Mouse (Mus musculus) CD8-positive naive resting alpha-beta T cell, adult 2 months (primary cell): ENCODE data around the gene Xkrx.
"Not testable (repeated sequence)": the region's sequence is repeated elsewhere in the genome, so short reads cannot be mapped to it uniquely, and the experiment has no call there.

Experiments
- DNase-seq, 2 experiments: peaks; one replicate each; pipeline ENCODE4 v3.0.0; 2022; ENCODE audit warnings: low read depth in 2 of 2, low spot score in 2 of 2

Xkrx gene

DNA sequence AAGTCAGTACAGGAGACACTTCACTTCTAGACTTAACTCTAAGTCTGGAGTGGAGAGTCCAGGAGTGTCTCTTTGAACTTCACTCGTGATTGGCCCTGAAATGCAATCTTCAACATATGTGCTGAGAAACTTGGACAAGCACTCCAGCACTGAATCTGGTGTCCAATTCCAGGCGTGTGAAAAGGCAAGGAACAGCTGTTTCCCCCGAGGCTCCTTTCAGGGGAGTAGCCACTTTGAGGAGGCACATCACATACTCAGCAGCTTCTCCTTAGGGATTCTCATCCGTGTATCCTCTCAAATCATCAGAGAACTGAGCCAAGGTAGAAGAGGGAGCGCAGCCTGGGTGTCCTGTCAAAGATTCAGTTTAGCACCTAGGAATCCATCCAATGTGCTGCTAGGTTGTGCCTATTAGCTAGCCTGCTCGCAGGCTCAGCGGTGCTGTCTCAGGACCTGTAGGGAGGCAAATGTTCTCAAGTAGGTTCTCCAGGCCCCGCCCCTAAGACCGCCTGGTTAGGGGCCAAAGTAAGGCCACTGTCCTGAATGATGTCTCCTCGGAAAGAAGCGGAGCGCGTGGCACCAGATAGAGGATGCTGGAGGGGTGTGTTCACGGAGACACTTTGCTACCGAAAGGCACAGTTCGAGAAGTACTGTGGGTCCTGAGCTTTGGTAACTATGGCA is at the start of gene Xkrx:
TSS of gene Xkrx (minus strand) at position 34 of the 678 bp plus-strand sequence.
- peak in 1 of 2 experiments; percentile 1 for DNase-seq

- DNase-seq, result no peak
Measured at GRCm38 (mm10) chrX:134211151-134211642, 49.3 kb upstream of the Xkrx start.

DNA sequence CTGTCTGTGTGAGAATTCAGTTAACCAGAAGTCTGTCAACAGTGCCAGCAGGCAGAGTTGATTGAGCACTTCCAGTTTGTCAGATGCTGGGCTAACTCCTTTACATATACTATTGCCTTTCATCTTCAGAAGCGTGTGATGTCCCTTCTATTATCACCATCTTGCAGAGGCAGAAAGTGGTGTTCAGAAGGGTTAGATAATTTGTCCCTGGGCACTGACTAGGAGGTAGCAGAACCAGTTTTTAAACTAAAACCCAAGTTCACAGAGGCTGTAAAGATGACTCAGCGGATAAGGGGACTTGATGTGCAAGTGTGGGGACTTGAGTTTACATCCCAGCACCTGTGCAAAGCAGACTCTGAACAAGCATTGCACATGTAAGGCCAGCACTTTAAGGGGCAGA is 46.6 kb upstream of the Xkrx start:
- DNase-seq, result no peak

DNA sequence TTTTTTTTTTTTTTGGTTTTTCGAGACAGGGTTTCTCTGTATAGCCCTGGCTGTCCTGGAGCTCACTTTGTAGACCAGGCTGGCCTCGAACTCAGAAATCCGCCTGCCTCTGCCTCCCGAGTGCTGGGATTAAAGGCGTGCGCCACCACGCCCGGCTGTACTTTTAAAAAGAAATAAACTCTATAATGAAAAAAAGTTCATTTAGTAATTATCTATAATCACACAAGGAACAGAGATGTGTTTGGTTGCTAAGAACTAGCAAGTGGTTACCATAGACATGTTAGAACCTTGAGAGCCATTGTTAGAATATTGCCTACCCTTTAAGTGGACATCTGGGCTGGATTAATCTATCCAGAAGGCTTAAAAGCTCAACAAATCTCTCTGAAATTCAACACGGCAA is 25.3 kb upstream of the Xkrx start, which contains the start of gene Arl13a:
TSS of gene Arl13a (plus strand) at position 301 of the 400 bp plus-strand sequence.
- not testable (repeated sequence) for DNase-seq

GRCm38 (mm10) chrX:134174699-134175098 is 12.8 kb upstream of the Xkrx start:
- DNase-seq, result no peak

- no peak for DNase-seq
Measured at GRCm38 (mm10) chrX:134170584-134170983, 8.7 kb upstream of the Xkrx start.

- DNase-seq, result no peak
Measured at GRCm38 (mm10) chrX:134163484-134163883, 1.6 kb upstream of the Xkrx start.

- DNase-seq, result no peak
Measured at GRCm38 (mm10) chrX:134162826-134163225, 950 bp upstream of the Xkrx start.

DNA sequence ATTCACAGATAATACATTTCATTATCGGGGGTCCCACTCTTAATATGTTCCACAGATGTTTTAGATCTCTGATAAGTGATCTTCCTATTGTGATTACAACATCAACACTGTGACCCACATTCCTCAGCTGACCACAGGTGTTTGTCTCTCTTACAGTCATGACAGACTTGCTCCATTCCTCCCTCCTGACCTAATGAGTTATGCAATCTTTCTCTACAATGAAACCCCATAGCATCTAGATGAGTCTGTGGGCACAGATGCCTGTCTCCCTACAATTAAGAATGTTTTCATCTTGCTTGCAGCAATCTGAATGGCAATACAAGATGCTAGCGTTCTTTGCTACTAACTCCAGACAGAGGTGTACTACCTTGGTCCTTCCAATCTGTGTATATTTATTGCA is 1.4 kb downstream of the Xkrx start:
- no peak for DNase-seq

GRCm38 (mm10) chrX:134158151-134158550 is 3.7 kb downstream of the Xkrx start:
- DNase-seq, result peak; percentile 14 to 15

- no peak for DNase-seq
Measured at GRCm38 (mm10) chrX:134141986-134142385, 19.9 kb downstream of the Xkrx start.

DNA sequence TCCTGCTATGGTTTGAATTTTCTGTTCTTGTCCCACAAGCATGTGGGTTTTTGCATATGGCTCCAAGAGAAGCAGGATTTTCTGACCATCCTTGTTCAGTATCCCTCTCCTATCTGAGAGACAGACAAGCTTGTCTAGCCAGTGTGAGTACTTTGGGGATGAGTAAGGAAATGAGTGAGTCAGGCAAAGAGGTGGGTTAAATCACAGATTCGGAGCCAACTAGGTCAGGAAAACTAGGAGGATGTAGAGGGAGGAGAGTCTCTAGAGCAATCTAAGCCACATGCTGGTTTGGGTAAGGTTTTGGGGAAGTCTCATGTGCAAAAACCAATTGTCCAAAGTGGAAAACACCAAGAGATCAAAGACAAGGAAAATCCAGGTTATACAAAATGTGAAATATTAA is 20.3 kb downstream of the Xkrx start:
- DNase-seq, result no peak

- no peak for DNase-seq
Measured at GRCm38 (mm10) chrX:134140024-134140423, 21.9 kb downstream of the Xkrx start.

DNA sequence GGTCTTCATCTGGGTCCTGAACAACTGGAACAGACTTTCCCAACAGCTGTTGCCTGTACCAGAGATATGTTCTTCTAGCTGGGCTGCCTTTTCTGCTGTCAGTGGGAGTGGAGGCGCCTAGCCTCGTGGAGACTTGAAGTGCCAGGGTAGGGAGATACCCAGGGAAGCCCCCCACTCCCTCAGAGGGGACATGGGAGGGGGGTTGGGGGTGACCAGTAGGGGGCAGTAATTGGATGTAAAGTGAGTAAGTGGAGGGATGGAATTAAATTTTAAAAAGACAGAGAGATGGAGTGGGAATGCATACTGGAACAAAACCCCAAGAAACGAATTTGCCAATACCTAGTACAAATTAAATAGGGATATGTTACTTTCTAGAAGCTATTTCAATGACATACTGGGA is 28.1 kb downstream of the Xkrx start:
- DNase-seq, result peak; percentile 2 to 14

GRCm38 (mm10) chrX:134132295-134132694 is 29.6 kb downstream of the Xkrx start:
- no peak for DNase-seq

GRCm38 (mm10) chrX:134128549-134128948 is 33.3 kb downstream of the Xkrx start:
- DNase-seq, result no peak

GRCm38 (mm10) chrX:134116417-134116816 is 45.5 kb downstream of the Xkrx start:
- DNase-seq, result no peak

GRCm38 (mm10) chrX:134111767-134112166 is 50.1 kb downstream of the Xkrx start:
- DNase-seq, result no peak

- DNase-seq, result no peak
Measured at GRCm38 (mm10) chrX:134102641-134103040, 59.2 kb downstream of the Xkrx start.
